Mouse (Mus musculus) frontal cortex, postnatal 36 days (tissue): ENCODE data around the gene Rps6ka4.
A peak's percentile ranks its signal among the peaks of the same experiment; 100 is the strongest.

Source experiments
- DNase-seq, 2 experiments: peaks; one replicate each; pipeline ENCODE4 v3.0.0; 2022; ENCODE audit warnings: low spot score in 2 of 2

Gene Rps6ka4

DNA sequence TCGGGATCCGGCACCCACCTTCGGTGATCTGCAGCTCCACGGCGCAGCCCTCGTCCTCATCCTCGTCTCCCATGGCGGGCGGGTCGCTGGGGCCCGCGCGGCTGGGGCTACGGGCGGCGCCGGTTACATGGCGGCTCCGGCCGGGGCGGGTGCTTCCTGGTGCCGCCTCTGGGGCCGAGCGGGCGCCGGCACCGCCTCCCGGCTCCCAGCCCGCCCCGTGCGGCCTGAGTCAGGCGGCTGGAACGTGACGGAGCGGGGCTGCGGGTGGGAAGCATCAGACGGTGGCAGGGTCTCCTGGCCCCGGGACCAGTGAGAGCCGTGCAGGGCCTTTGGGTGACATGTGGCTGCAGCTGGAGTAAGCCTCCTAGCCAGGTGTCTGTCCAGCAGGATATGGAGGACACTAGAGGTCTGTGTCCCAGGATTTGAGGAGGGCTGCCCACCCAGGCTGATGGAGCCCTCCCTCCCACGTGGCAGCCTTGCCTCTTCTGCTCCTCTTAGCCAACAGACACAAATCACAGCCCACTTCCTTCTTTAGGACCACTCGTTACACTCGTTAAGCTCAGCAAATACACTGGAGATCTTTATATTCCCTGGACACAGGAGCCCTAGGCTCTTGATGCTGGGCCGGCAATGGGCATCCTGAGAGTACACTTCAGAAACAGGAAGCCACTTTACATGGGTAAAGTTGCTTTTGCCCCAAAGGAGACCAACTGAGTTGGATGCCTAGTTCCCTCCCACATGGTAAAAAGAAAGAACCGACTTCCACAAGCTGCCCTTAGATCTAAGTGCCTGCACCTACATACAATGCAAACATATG, at the start of gene Rps6ka4:
Gene Rps6ka4 (minus strand): TSS at position 162 of the 817 bp plus-strand sequence.
- DNase-seq: peak; percentile 45 to 67

GRCm38 (mm10) chr19:6877965-6878364, 37.5 kb upstream of the Rps6ka4 start:
- no peak for DNase-seq

DNA sequence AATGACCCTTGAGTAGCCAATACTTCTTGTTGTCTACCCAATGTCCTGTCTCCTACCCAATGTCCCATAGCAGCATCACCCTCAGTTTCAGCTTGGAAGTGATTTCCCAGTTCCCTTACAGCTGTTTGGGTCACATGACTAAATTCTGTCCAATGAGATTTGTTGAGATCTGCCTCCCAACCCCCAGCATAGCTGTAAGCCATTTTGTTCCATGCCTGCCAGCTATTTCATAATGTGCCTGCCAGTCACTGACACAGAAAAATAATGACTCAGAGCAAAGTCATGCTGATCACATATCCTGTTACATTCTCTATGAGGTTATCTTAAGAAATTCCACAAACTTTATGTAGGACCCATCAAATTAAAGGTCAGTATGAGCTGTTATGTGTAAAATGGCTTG, 36.4 kb upstream of the Rps6ka4 start:
- DNase-seq: no peak

- peak in 1 of 2 experiments; percentile 13 for DNase-seq
Measured at GRCm38 (mm10) chr19:6875834-6876233, 35.4 kb upstream of the Rps6ka4 start.

DNA sequence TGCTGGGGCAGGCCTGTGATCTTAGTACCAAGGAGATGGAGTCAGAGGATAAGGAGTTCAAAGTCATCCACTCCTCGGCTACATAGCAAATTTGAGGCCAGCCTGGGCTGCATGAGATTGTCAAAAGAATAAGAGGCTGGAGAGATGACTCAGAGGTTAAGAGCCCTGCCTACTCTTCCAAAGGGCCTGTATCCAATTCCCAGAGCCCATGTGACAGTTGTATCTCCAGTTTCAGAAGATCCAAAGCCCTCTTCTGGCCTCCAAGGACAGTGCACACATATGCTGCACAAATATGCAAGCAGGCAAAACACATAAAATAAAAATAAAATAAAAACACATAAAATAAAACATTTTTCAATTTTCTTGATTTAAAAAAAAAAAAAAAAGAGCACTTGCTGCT, 33.8 kb upstream of the Rps6ka4 start:
- no peak for DNase-seq

DNA sequence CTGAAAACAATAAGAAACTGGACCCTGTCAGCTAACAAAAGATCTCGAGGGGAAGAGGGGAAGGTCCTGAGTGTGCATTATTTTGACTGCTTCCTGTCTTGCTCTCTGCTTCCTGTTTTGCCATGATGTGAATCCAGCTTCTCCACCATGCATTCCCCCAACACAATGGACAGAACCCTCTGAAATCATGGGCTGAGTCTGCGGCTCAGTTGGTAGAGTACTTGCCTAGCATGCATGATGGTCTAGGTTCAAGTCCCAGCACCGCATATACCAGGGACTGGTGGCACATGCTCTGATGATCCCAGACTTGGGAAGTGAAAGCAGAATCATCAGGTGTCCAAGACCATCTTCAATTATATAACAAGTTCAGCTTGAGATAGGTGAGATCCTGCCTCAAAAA, 32.3 kb upstream of the Rps6ka4 start:
- DNase-seq: no peak

DNA sequence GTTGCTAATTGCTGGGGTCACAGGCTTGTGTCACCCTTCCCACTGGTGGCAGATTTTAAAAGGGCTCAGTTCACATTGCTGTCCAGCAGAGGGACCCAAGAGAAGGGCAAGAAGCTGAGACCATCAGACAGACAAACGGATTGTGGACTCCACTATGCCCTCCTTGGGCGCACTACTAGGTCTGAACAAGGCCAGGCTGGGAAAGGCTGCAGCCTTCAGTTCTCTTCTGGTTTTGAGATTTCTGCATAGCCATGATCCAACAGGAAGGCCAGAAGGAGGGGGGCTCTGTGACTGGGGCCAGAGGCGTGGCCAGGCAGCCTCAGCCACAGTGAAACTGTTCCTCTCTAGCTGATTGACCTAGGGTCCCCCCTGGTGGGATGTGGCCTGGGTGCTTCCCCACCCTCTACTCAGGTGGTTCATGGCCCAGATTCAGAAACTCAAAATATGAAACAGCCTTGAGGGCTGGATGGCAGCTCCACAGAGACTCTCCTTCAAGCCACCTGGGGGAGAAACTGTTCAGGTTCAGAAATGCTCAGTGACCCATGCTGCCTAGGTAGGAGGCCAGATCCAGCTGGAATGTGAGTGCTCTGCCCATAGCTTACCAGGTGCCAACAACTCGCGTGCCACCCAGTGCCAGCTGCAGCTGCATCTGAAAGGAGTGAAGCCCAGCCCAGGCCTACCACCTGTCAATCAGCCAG, 31.3 kb upstream of the Rps6ka4 start:
- DNase-seq: no peak

DNA sequence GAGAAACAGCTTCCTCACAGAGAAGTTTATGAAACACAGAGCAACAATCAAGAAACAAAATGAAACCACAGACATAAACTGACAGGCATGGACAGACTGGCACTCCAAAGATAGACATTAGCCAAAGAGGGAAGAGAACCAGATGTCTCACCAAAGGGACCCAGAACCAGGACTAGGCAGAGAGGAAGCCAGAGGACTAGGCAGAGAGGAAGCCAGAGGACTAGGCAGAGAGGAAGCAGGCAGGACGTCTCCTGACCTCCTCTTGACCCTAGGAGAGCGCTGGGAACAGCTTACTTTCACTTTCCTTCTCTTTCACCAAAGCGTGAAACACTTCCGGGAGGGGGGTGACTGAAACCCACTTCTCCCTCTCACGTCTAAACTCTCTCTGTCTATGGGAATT, 28.9 kb upstream of the Rps6ka4 start:
- no peak for DNase-seq

DNA sequence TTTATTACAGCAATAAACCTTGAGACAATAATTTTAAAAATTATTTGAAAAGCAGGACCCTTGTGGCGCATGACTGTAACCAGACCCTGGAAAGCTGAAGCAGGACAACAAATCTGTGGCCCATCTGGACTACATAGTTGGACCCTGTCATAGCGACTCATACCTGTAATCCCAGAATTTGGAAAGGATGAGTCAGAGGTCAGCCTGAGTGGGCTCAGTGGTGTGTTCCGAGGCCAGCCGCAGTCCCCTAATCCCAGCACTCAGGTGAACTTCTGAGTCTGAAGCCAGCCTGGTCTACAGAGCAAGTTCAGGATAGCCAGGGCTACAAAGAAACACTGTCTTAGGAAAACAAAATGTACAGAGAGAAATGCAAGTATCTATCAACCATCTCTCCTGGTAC, 21.0 kb upstream of the Rps6ka4 start:
- no peak for DNase-seq

DNA sequence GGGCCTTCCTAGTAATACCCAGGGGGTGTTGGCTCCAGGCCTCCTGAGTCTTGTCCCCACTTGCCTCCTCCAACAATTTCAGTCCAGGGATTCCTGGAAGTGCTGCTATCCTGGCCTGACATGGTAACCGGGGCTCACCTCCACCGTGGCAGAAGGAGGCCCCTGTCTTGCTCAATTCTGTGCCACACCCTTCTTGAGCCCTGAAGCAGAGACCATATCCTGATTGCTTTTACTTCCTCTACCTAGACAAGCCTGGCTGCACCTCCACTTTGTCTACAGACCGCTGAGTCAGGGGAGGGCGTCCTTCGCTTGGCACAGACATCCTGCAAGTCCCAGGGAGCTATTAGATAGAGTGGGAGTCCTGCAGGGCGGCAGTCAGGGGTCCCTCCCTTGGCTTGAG, 20.3 kb upstream of the Rps6ka4 start:
- DNase-seq: no peak

DNA sequence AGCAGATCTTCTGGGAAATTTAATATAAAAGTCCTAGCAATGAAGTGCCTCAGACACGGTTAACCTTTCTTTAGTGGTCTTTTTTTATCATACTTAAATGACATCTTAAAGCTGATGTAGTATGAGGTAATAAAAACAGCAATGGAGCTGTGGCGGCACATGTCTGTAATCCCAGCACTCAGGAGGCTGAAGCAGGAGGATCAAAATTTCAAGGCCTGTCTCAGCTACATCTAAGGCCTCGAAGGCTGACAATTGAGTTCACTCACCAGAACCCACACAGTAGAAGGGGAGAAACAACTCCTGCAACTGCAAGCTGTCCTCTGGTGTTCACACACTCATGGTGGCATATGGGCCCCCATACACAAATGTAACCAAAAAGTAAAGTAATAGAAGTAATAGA, 19.5 kb upstream of the Rps6ka4 start:
- DNase-seq: no peak

DNA sequence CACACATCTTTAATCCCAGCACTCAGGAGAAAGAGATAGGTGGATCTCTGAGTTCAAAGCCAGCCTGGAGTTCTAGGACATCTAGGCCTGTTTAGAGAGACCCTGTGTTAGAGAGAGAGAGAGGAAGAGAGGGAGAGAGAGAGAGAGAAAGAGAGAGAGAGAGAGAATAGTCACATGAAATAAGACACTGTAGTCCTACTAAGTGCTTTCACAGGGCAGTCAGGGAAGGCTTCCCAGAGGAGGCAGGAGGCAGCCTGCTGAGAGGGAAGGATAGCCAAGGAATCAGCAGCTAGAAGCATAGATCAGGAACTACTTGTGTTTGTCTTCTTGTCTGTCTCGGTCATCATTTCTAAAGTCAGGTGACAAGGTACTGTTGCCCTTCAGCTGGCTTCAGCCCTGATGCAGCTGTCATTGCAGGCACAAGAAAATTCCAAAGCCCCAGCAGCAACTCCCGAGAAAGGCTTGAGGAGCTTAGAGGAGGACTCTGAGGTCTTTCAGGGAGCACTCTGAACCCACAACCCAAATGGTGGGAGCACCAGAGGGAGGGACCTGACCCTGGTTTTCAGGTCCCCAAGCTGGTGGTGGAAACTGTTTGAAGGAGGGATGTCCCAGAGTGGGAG, 18.7 kb upstream of the Rps6ka4 start:
- no peak for DNase-seq

- no peak for DNase-seq
Measured at GRCm38 (mm10) chr19:6858031-6858430, 17.6 kb upstream of the Rps6ka4 start, which contains the start of gene Ccdc88b. TSS of gene Ccdc88b (minus strand) at chr19:6858211.

GRCm38 (mm10) chr19:6857391-6858005, 17.1 kb upstream of the Rps6ka4 start:
- no peak for DNase-seq

GRCm38 (mm10) chr19:6857003-6857360, 16.5 kb upstream of the Rps6ka4 start:
- no peak for DNase-seq

- DNase-seq: peak in 1 of 2 experiments; percentile 52
Measured at GRCm38 (mm10) chr19:6856281-6857002, 16.0 kb upstream of the Rps6ka4 start.

DNA sequence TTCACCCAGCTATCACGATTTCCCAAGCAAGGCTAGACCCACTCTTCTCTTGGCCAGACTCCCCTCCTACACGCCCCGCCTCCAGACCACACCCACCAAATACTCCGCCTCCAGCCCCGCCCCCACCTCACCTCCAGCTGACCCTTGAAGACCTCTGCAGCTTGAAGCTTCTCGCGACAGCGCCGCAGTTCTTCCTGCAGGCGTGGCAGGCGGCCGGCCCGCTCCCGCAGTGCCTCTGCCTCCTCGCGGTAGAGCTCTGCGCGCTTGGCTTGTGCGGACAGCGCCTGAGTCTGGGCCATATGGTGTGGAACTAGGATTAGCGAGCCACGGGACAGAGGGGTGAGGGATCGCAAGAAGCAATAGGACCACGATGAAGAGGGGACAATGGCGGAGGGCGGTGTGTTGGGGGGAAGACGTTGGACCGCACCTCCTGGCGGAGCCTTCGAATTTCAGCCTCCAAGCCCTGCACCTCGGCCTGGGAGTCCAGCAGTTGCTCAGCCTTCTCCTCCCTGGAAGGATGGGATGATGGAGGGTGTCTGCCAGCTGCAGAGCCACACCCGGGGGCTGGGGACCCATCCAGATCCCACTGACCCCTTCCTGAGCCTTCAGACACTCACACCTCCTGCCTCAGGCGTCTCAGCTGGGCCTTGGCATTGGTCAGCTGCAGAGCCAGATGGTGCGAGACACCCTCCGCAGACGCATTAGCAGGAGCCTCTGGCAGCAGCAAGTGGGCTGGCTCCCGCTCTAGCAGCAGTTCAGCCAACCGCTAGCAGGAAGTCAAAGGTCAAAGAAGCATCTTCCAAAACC, 15.0 kb upstream of the Rps6ka4 start:
- no peak for DNase-seq

DNA sequence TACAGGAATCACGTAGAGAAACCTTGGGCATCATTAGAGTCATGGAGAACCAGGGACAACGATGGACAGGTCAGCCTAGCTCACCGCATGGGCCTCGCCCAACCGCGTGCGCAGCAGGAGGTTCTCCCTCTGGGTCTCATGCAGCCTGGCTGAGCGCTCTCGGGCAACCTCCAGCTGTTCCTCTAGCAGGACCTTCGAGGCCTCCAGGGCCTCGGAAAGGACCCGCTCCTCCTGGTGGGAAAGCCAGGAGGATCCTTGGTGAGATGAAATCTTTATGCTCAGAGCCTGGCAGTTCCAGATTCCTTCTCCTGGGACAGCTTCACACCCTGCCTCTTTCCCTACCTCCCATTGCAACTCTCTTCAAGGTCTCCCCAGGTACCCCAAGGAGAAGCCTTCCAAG, 14.2 kb upstream of the Rps6ka4 start:
- no peak for DNase-seq

GRCm38 (mm10) chr19:6853903-6854302, 13.5 kb upstream of the Rps6ka4 start:
- DNase-seq: no peak

GRCm38 (mm10) chr19:6852393-6853305, 12.2 kb upstream of the Rps6ka4 start:
- no peak for DNase-seq
